In genomic region chr3:96196437-96197128, GRCm38 (mm10) we compare ENCODE assay signal across 8 mouse cellular contexts. TPM values are rescaled to one million over a fixed set of nuclear protein-coding genes. Genes with fewer than 3 reads are reported as not detected.
DNase-seq lines count a peak whose midpoint lies in the region; ATAC-seq and TF ChIP-seq lines count a peak whose summit lies in the region.

No protein-coding gene starts in this region.

- peak overlapping the region; percentile 75 for H3K4me3 ChIP-seq in heart, embryonic 15.5 days
- H3K4me3 ChIP-seq in G1E (ENCODE audit: low read depth, low read length): peak overlapping the region; percentile 83
- peak overlapping the region; percentile 56 for H3K4me3 ChIP-seq in forebrain, postnatal 0 days (ENCODE audit: low read depth, low read length)
- H3K4me3 ChIP-seq in midbrain, embryonic 11.5 days (ENCODE audit: low read depth, low read length): peak overlapping the region; percentile 62

- no peak for ATAC-seq in heart, embryonic 15.5 days (replicated peaks; ENCODE audit: insufficient number of reproducible peaks, insufficient read depth, low FRiP score, low read depth)
- ATAC-seq in G1E (ENCODE audit: extremely low read depth, insufficient number of reproducible peaks, low FRiP score, poor library complexity, severe bottlenecking): no peak
- no peak for ATAC-seq in forebrain, postnatal 0 days
- ATAC-seq in midbrain, embryonic 11.5 days (ENCODE audit: low FRiP score): peak; percentile 61
- no peak for ATAC-seq in activated CD4-positive, CD25-positive, alpha-beta regulatory T cell, adult 4 months

- intact Hi-C loops in heart, postnatal 25 days (cut with DNase I): no loop called here

- H3K27me3 ChIP-seq in heart, embryonic 15.5 days: no peaks in the 10 kb centered on the region
- H3K27me3 ChIP-seq in G1E (ENCODE audit: insufficient read depth, low read length): peaks cover 21% of the 10 kb centered on the region
- H3K27me3 ChIP-seq in forebrain, postnatal 0 days (ENCODE audit: insufficient read depth, low read length): no peaks in the 10 kb centered on the region
- no peaks in the 10 kb centered on the region for H3K27me3 ChIP-seq in midbrain, embryonic 11.5 days (ENCODE audit: control insufficient read depth, insufficient read depth, low read length)

- WGBS in heart, embryonic 15.5 days: 19% methylated on average over 27 of the region's 27 CpGs
- 19% methylated on average over 27 of the region's 27 CpGs for WGBS in forebrain, postnatal 0 days
- WGBS in midbrain, embryonic 11.5 days: 21% methylated on average over 27 of the region's 27 CpGs

- H3K4me2 ChIP-seq in heart, embryonic 15.5 days: peak overlapping the region; percentile 99
- H3K4me2 ChIP-seq in forebrain, postnatal 0 days (ENCODE audit: low read depth): peak overlapping the region; percentile 91
- H3K4me2 ChIP-seq in midbrain, embryonic 11.5 days: peak overlapping the region; percentile 96

- peak overlapping the region; percentile 90 for H3K27ac ChIP-seq in heart, embryonic 15.5 days
- peak overlapping the region; percentile 97 for H3K27ac ChIP-seq in forebrain, postnatal 0 days (ENCODE audit: low read depth, low read length)
- peak overlapping the region; percentile 88 for H3K27ac ChIP-seq in midbrain, embryonic 11.5 days (ENCODE audit: low read depth, low read length)

- no peak for TF ChIP-seq CTCF in G1E (IDR thresholded peaks at IDR 0.05; ENCODE audit: low read depth, low read length)
- no peak for TF ChIP-seq CTCF in forebrain, postnatal 0 days (IDR thresholded peaks at IDR 0.05; ENCODE audit: low read depth)

- peaks cover 15% of the 10 kb centered on the region for H3K36me3 ChIP-seq in heart, embryonic 15.5 days
- H3K36me3 ChIP-seq in G1E (replicated peaks): peaks cover 13% of the 10 kb centered on the region
- peaks cover 26% of the 10 kb centered on the region for H3K36me3 ChIP-seq in forebrain, postnatal 0 days (ENCODE audit: insufficient read depth)
- H3K36me3 ChIP-seq in midbrain, embryonic 11.5 days (ENCODE audit: control insufficient read depth, insufficient read depth, low read length): no peaks in the 10 kb centered on the region; the same call in 1 of the 2 replicates

- peaks cover 16% of the 10 kb centered on the region for H3K4me1 ChIP-seq in heart, embryonic 15.5 days (replicated peaks)
- peaks cover 45% of the 10 kb centered on the region for H3K4me1 ChIP-seq in G1E (ENCODE audit: insufficient read depth, low read depth, low read length)
- H3K4me1 ChIP-seq in forebrain, postnatal 0 days (ENCODE audit: insufficient read depth): peaks cover 4% of the 10 kb centered on the region
- H3K4me1 ChIP-seq in midbrain, embryonic 11.5 days (ENCODE audit: control insufficient read depth, insufficient read depth, low read length): peaks cover 11% of the 10 kb centered on the region

- H3K9me3 ChIP-seq in heart, embryonic 15.5 days (replicated peaks): no peaks in the 10 kb centered on the region; the same call in 1 of the 2 replicates
- H3K9me3 ChIP-seq in G1E (replicated peaks): peaks cover 5% of the 10 kb centered on the region
- H3K9me3 ChIP-seq in forebrain, postnatal 0 days (ENCODE audit: low read length): no peaks in the 10 kb centered on the region
- no peaks in the 10 kb centered on the region; the same call in 1 of the 2 replicates for H3K9me3 ChIP-seq in midbrain, embryonic 11.5 days (ENCODE audit: control insufficient read depth, low read length)

- no peak for DNase-seq in heart, postnatal 25 days (ENCODE audit: low spot score)
- no peak for DNase-seq in G1E (ENCODE audit: low spot score)
- peak; percentile 30 for DNase-seq in forebrain, postnatal 0 days
- DNase-seq in midbrain, embryonic 11.5 days (ENCODE audit: low spot score, missing footprints): no peak
- DNase-seq in urinary bladder, adult 18-20 months (ENCODE audit: low spot score in 2 of 2): no peak
- no peak for DNase-seq in lung, postnatal 25 days (ENCODE audit: low spot score)

- H3K9ac ChIP-seq in heart, embryonic 15.5 days: peak overlapping the region; percentile 85
- peak overlapping the region; percentile 84 for H3K9ac ChIP-seq in forebrain, postnatal 0 days
- peak overlapping the region; percentile 96 for H3K9ac ChIP-seq in midbrain, embryonic 11.5 days (ENCODE audit: low read length)

RNA-seq across cellular contexts. Expression of gene Sv2a, which starts 15.6 kb away (rescaled TPM):
- polyA plus RNA-seq in heart, embryonic 15.5 days (2015; fragmentation: Nextera tagmentation; extraction: Ambion mirVana): 12.9 and 13.6 TPM in 2 replicates
- 1 to 10 TPM; 5.0 to 6.5 TPM for total RNA-seq in heart, postnatal 25 days (2021)
- total RNA-seq in G1E (2014; fragmentation: Nextera tagmentation): 0.45 TPM in 1 of 2 replicates, not detected in the other
- total RNA-seq in G1E (2017): 0.11 and 0.23 TPM in 2 replicates
- polyA plus RNA-seq in G1E (2012): 0.07 and 0.12 TPM in 2 replicates
- 82.6 and 112 TPM in 2 replicates for total RNA-seq in forebrain, postnatal 0 days (2014; rRNA removed)
- 106 and 124 TPM in 2 replicates for polyA plus RNA-seq in forebrain, postnatal 0 days (2015; fragmentation: Nextera tagmentation; extraction: Ambion mirVana)
- 9.4 and 10.3 TPM in 2 replicates for polyA plus RNA-seq in midbrain, embryonic 11.5 days (2014; fragmentation: Nextera tagmentation; extraction: Ambion mirVana)
- 1 to 10 TPM in 1 of 2 experiments, under 1 TPM in 1; 0.83 to 1.9 TPM for polyA plus RNA-seq in activated CD4-positive, CD25-positive, alpha-beta regulatory T cell, adult 4 months (2017; shearing (Covaris generic))

RNA-seq across cellular contexts. Expression of gene Bola1, which starts 22.9 kb away (rescaled TPM):
- polyA plus RNA-seq in heart, embryonic 15.5 days (2015; fragmentation: Nextera tagmentation; extraction: Ambion mirVana): 40.7 and 40.8 TPM in 2 replicates
- total RNA-seq in heart, postnatal 25 days (2021): 10 to 100 TPM; 19.3 to 22.2 TPM
- 19.6 and 19.8 TPM in 2 replicates for total RNA-seq in G1E (2014; fragmentation: Nextera tagmentation)
- 48.2 and 60.6 TPM in 2 replicates for total RNA-seq in G1E (2017)
- 115 and 144 TPM in 2 replicates for polyA plus RNA-seq in G1E (2012)
- 31.4 and 40.2 TPM in 2 replicates for total RNA-seq in forebrain, postnatal 0 days (2014; rRNA removed)
- 67.7 and 75.8 TPM in 2 replicates for polyA plus RNA-seq in forebrain, postnatal 0 days (2015; fragmentation: Nextera tagmentation; extraction: Ambion mirVana)
- 70.4 and 83.9 TPM in 2 replicates for polyA plus RNA-seq in midbrain, embryonic 11.5 days (2014; fragmentation: Nextera tagmentation; extraction: Ambion mirVana)
- 10 to 100 TPM; 31.4 to 31.8 TPM for polyA plus RNA-seq in activated CD4-positive, CD25-positive, alpha-beta regulatory T cell, adult 4 months (2017; shearing (Covaris generic))

RNA-seq across cellular contexts. Expression of gene Hist2h2ab, which starts 23.1 kb away (rescaled TPM):
- polyA plus RNA-seq in heart, embryonic 15.5 days (2015; fragmentation: Nextera tagmentation; extraction: Ambion mirVana): 0.43 TPM in 1 of 2 replicates, not detected in the other
- total RNA-seq in heart, postnatal 25 days (2021): 1 to 10 TPM; 3.0 to 3.4 TPM
- total RNA-seq in G1E (2014; fragmentation: Nextera tagmentation) (38.7 and 50.5 TPM in 2 replicates), G1E (2017) (435 and 467 TPM in 2 replicates)
- 0.14 and 1.2 TPM in 2 replicates for polyA plus RNA-seq in G1E (2012)
- total RNA-seq in forebrain, postnatal 0 days (2014; rRNA removed): 166 and 395 TPM in 2 replicates
- polyA plus RNA-seq in forebrain, postnatal 0 days (2015; fragmentation: Nextera tagmentation; extraction: Ambion mirVana): 1.2 TPM in 1 of 2 replicates, not detected in the other
- 0.86 and 1.7 TPM in 2 replicates for polyA plus RNA-seq in midbrain, embryonic 11.5 days (2014; fragmentation: Nextera tagmentation; extraction: Ambion mirVana)
- 1 to 10 TPM in 1 of 2 experiments, not detected in 1; 1.3 TPM for polyA plus RNA-seq in activated CD4-positive, CD25-positive, alpha-beta regulatory T cell, adult 4 months (2017; shearing (Covaris generic))

RNA-seq across cellular contexts. Expression of gene Hist2h2ac, which starts 24.1 kb away (rescaled TPM):
- 5.3 and 5.5 TPM in 2 replicates for polyA plus RNA-seq in heart, embryonic 15.5 days (2015; fragmentation: Nextera tagmentation; extraction: Ambion mirVana)
- total RNA-seq in heart, postnatal 25 days (2021): 10 to 100 TPM; 30.5 to 34.4 TPM
- total RNA-seq in G1E (2014; fragmentation: Nextera tagmentation) (34.2 and 45.7 TPM in 2 replicates), G1E (2017) (928 and 1,027 TPM in 2 replicates)
- 2.6 and 10.9 TPM in 2 replicates for polyA plus RNA-seq in G1E (2012)
- 471 and 484 TPM in 2 replicates for total RNA-seq in forebrain, postnatal 0 days (2014; rRNA removed)
- polyA plus RNA-seq in forebrain, postnatal 0 days (2015; fragmentation: Nextera tagmentation; extraction: Ambion mirVana): 1.9 and 2.2 TPM in 2 replicates
- 12.7 and 16.0 TPM in 2 replicates for polyA plus RNA-seq in midbrain, embryonic 11.5 days (2014; fragmentation: Nextera tagmentation; extraction: Ambion mirVana)
- 10 to 100 TPM in 1 of 2 experiments, 1 to 10 TPM in 1; 5.3 to 11.8 TPM for polyA plus RNA-seq in activated CD4-positive, CD25-positive, alpha-beta regulatory T cell, adult 4 months (2017; shearing (Covaris generic))

RNA-seq across cellular contexts. Expression of gene Hist2h2be, which starts 24.3 kb away (rescaled TPM):
- 7.3 and 8.1 TPM in 2 replicates for polyA plus RNA-seq in heart, embryonic 15.5 days (2015; fragmentation: Nextera tagmentation; extraction: Ambion mirVana)
- 10 to 100 TPM; 10.1 to 11.6 TPM for total RNA-seq in heart, postnatal 25 days (2021)
- total RNA-seq in G1E (2014; fragmentation: Nextera tagmentation) (2.7 and 4.9 TPM in 2 replicates), G1E (2017) (2.5 TPM in 2 replicates)
- polyA plus RNA-seq in G1E (2012): 0.24 and 0.33 TPM in 2 replicates
- total RNA-seq in forebrain, postnatal 0 days (2014; rRNA removed): 9.0 and 12.2 TPM in 2 replicates
- 3.6 and 3.9 TPM in 2 replicates for polyA plus RNA-seq in forebrain, postnatal 0 days (2015; fragmentation: Nextera tagmentation; extraction: Ambion mirVana)
- polyA plus RNA-seq in midbrain, embryonic 11.5 days (2014; fragmentation: Nextera tagmentation; extraction: Ambion mirVana): 14.0 and 15.0 TPM in 2 replicates
- 1 to 10 TPM; 1.5 to 3.3 TPM for polyA plus RNA-seq in activated CD4-positive, CD25-positive, alpha-beta regulatory T cell, adult 4 months (2017; shearing (Covaris generic))
